Mouse (Mus musculus): ENCODE results near the gene Stk35. TPM values are rescaled to one million over a fixed set of nuclear protein-coding genes. Genes with fewer than 3 reads are reported as not detected.

Stk35 gene
- polyA plus RNA-seq, 1 experiment: 0.74 TPM

GRCm38 (mm10) chr2:129851512-129851911 is 51.2 kb downstream of the Stk35 start:
- Histone ChIP-seq H3K4me3 (replicated peaks) (no peak overlapping the region), H3K9me3 (ENCODE audit: control insufficient read depth, low read length) (no peaks in the 10 kb centered on the region), H3K4me1 (ENCODE audit: control insufficient read depth) (no peaks in the 10 kb centered on the region), H3K27me3 (ENCODE audit: control insufficient read depth) (no peaks in the 10 kb centered on the region), H3K36me3 (ENCODE audit: control insufficient read depth) (no peaks in the 10 kb centered on the region)
- TF ChIP-seq TAL1 (IDR thresholded peaks at IDR 0.05; ENCODE audit: low read length): no peak
- no peak for TF ChIP-seq GATA1 (IDR thresholded peaks at IDR 0.05; ENCODE audit: low read length)

- Histone ChIP-seq H3K4me1 (ENCODE audit: control insufficient read depth) (no peaks in the 10 kb centered on the region), H3K27me3 (ENCODE audit: control insufficient read depth) (no peaks in the 10 kb centered on the region), H3K36me3 (ENCODE audit: control insufficient read depth) (no peaks in the 10 kb centered on the region), H3K9me3 (ENCODE audit: control insufficient read depth, low read length) (peaks cover 2% of the 10 kb centered on the region; the same call in 1 of the 2 replicates), H3K4me3 (replicated peaks) (no peak overlapping the region)
- TF ChIP-seq TAL1 (IDR thresholded peaks at IDR 0.05; ENCODE audit: low read length) (no peak), GATA1 (IDR thresholded peaks at IDR 0.05; ENCODE audit: low read length) (no peak)
Observed at GRCm38 (mm10) chr2:129863256-129863655, 62.9 kb downstream of the Stk35 start.

DNA sequence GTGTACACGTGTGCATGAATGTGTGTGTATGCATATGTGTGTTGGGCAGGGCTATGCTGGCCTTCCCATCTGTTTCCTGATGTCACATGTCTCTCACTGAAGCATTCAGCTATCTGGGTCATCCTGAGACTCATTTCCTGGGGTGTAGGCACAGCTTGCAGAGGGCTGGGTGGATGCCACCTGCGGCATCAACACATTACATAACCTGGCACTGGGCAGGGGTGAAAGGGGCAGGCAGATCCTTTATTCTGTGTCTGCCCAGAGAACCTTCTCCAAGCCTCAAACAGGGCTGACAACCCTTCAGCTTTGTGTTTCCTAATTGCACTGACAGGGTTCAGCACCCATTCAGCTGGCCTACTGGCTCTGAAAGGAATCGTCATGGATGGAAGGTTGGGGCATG is 64.6 kb downstream of the Stk35 start:
- TF ChIP-seq TAL1 (IDR thresholded peaks at IDR 0.05; ENCODE audit: low read length) (no peak), GATA1 (IDR thresholded peaks at IDR 0.05; ENCODE audit: low read length) (no peak)
- H3K27me3 ChIP-seq (ENCODE audit: control insufficient read depth): no peaks in the 10 kb centered on the region
- H3K36me3 ChIP-seq (ENCODE audit: control insufficient read depth): no peaks in the 10 kb centered on the region
- no peak overlapping the region for H3K4me3 ChIP-seq (replicated peaks)
- peaks cover 4% of the 10 kb centered on the region; the same call in 1 of the 2 replicates for H3K9me3 ChIP-seq (ENCODE audit: control insufficient read depth, low read length)
- no peaks in the 10 kb centered on the region for H3K4me1 ChIP-seq (ENCODE audit: control insufficient read depth)

DNA sequence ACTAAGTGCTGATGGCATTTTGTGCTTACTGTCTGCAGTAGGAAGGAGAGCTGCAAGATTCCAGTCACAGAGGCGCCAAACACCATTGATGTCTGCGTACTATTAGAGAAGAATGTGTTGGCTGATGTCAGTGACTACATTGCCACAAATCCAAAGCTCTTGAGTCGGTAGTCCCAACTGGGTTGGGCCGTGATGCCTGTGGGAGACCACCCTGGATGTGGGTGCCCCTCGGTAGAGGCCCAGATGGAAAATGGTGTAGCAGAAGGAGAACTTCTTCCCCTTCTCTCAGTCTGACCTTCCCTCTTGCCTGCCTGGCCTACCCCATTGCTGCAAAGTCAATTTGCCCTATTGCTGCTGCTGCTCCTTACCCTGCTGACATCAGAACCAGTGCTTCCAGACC is 68.8 kb downstream of the Stk35 start:
- Histone ChIP-seq H3K4me3 (replicated peaks) (no peak overlapping the region), H3K36me3 (ENCODE audit: control insufficient read depth) (no peaks in the 10 kb centered on the region), H3K4me1 (ENCODE audit: control insufficient read depth) (no peaks in the 10 kb centered on the region), H3K9me3 (ENCODE audit: control insufficient read depth, low read length) (peaks cover 3% of the 10 kb centered on the region; the same call in 1 of the 2 replicates), H3K27me3 (ENCODE audit: control insufficient read depth) (no peaks in the 10 kb centered on the region)
- no peak for TF ChIP-seq GATA1 (IDR thresholded peaks at IDR 0.05; ENCODE audit: low read length)

DNA sequence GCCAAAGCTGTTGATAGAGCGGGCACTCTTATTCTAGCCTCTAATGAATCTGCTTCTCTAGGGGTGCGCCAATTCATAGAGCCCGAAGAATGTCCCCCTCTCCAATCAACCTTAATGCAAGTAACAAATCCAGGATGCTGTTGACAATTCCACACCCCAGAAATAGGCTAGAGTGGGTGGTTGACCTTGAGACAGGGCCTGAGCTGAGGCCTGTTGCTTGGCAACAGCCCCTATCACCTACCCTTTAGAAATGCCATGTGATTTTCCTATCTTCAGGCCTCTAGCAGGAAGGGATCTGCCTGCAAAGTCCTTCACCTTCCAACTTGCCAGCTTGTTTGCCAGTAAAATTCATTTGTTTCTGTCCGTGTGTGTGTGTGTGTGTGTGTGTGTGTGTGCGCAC is 70.9 kb downstream of the Stk35 start:
- Histone ChIP-seq H3K27me3 (ENCODE audit: control insufficient read depth) (no peaks in the 10 kb centered on the region), H3K4me3 (replicated peaks) (no peak overlapping the region), H3K9me3 (ENCODE audit: control insufficient read depth, low read length) (peaks cover 3% of the 10 kb centered on the region; the same call in 1 of the 2 replicates), H3K4me1 (ENCODE audit: control insufficient read depth) (no peaks in the 10 kb centered on the region), H3K36me3 (ENCODE audit: control insufficient read depth) (no peaks in the 10 kb centered on the region)
- TF ChIP-seq GATA1 (IDR thresholded peaks at IDR 0.05; ENCODE audit: low read length): no peak
- TF ChIP-seq TAL1 (IDR thresholded peaks at IDR 0.05; ENCODE audit: low read length): no peak

DNA sequence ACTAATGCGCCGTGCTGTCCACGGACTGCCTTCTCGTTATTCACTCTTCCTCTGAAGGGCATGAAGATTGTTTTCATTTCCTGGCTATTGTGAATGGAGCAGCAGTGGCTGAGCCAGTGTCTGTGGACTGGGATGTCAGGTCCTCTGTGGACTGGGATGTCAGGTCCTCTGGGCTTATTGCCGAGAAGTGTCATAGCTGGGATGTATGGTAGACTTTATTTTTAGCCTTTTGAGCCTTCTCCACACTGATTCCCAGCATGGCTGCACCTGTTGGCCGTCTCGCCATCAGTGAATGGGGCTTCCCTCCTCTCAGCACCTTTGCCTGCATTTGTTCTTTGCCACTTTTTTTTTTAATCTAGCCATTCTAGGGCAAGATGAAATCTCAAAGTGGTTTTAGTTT is 71.8 kb downstream of the Stk35 start:
- H3K9me3 ChIP-seq (ENCODE audit: control insufficient read depth, low read length): peaks cover 3% of the 10 kb centered on the region; the same call in 1 of the 2 replicates
- no peaks in the 10 kb centered on the region for H3K27me3 ChIP-seq (ENCODE audit: control insufficient read depth)
- no peaks in the 10 kb centered on the region for H3K4me1 ChIP-seq (ENCODE audit: control insufficient read depth)
- H3K4me3 ChIP-seq (replicated peaks): no peak overlapping the region
- no peaks in the 10 kb centered on the region for H3K36me3 ChIP-seq (ENCODE audit: control insufficient read depth)
- TF ChIP-seq TAL1 (IDR thresholded peaks at IDR 0.05; ENCODE audit: low read length): no peak
- no peak for TF ChIP-seq GATA1 (IDR thresholded peaks at IDR 0.05; ENCODE audit: low read length)

GRCm38 (mm10) chr2:129873489-129873888 is 73.2 kb downstream of the Stk35 start:
- TF ChIP-seq GATA1 (IDR thresholded peaks at IDR 0.05; ENCODE audit: low read length) (no peak), TAL1 (IDR thresholded peaks at IDR 0.05; ENCODE audit: low read length) (no peak)

DNA sequence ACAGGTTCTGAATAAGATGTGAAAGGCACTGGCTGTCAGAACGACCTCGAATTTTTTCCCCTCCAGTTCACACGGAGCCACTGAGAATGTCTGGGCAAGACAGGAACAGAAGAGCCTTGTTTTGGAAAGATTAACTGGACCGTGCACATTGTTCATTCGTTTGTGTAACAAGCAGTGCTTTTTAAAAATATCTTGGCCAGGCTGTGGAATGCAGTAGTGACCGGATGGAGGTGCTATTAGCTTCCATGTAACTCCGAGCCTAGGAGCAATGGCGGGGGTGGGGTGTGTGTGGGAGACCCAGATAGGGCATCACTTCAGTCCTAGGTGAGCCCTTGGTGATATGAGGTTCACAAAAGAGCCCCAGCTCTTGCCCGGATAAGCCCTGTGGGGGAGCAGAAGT is 73.8 kb downstream of the Stk35 start:
- TF ChIP-seq TAL1 (IDR thresholded peaks at IDR 0.05; ENCODE audit: low read length) (no peak), GATA1 (IDR thresholded peaks at IDR 0.05; ENCODE audit: low read length) (no peak)
- no peaks in the 10 kb centered on the region for H3K4me1 ChIP-seq (ENCODE audit: control insufficient read depth)
- no peaks in the 10 kb centered on the region for H3K36me3 ChIP-seq (ENCODE audit: control insufficient read depth)
- H3K4me3 ChIP-seq (replicated peaks): no peak overlapping the region
- peaks cover 3% of the 10 kb centered on the region; the same call in 1 of the 2 replicates for H3K9me3 ChIP-seq (ENCODE audit: control insufficient read depth, low read length)
- no peaks in the 10 kb centered on the region for H3K27me3 ChIP-seq (ENCODE audit: control insufficient read depth)

More at GRCm38 (mm10) chr2:129873489-129873888, 73.2 kb downstream of the Stk35 start:
- H3K9me3 ChIP-seq (ENCODE audit: control insufficient read depth, low read length): peaks cover 3% of the 10 kb centered on the region; the same call in 1 of the 2 replicates
- H3K4me1 ChIP-seq (ENCODE audit: control insufficient read depth): no peaks in the 10 kb centered on the region
- H3K36me3 ChIP-seq (ENCODE audit: control insufficient read depth): no peaks in the 10 kb centered on the region
- no peak overlapping the region for H3K4me3 ChIP-seq (replicated peaks)
- no peaks in the 10 kb centered on the region for H3K27me3 ChIP-seq (ENCODE audit: control insufficient read depth)

- TF ChIP-seq GATA1 (IDR thresholded peaks at IDR 0.05; ENCODE audit: low read length) (no peak), TAL1 (IDR thresholded peaks at IDR 0.05; ENCODE audit: low read length) (no peak)
- H3K36me3 ChIP-seq (ENCODE audit: control insufficient read depth): no peaks in the 10 kb centered on the region
- no peaks in the 10 kb centered on the region for H3K4me1 ChIP-seq (ENCODE audit: control insufficient read depth)
- no peak overlapping the region for H3K4me3 ChIP-seq (replicated peaks)
- no peaks in the 10 kb centered on the region for H3K27me3 ChIP-seq (ENCODE audit: control insufficient read depth)
- no peaks in the 10 kb centered on the region for H3K9me3 ChIP-seq (ENCODE audit: control insufficient read depth, low read length)
Observed at GRCm38 (mm10) chr2:129874509-129875095, 74.3 kb downstream of the Stk35 start.

- no peaks in the 10 kb centered on the region for H3K4me1 ChIP-seq (ENCODE audit: control insufficient read depth)
- H3K4me3 ChIP-seq (replicated peaks): no peak overlapping the region
- no peaks in the 10 kb centered on the region for H3K9me3 ChIP-seq (ENCODE audit: control insufficient read depth, low read length)
- H3K36me3 ChIP-seq (ENCODE audit: control insufficient read depth): no peaks in the 10 kb centered on the region
- H3K27me3 ChIP-seq (ENCODE audit: control insufficient read depth): no peaks in the 10 kb centered on the region
- TF ChIP-seq GATA1 (IDR thresholded peaks at IDR 0.05; ENCODE audit: low read length) (no peak), TAL1 (IDR thresholded peaks at IDR 0.05; ENCODE audit: low read length) (no peak)
Observed at GRCm38 (mm10) chr2:129876935-129877334, 76.6 kb downstream of the Stk35 start.

Data from erythroblast, embryonic 14.5 days (primary cell).